Mouse (Mus musculus): ENCODE data around the gene Cpne8.
"Not testable (repeated sequence)": the region's sequence is repeated elsewhere in the genome, so short reads cannot be mapped to it uniquely, and the experiment has no call there.

Cpne8 gene

GRCm38 (mm10) chr15:90619736-90620135, 59.5 kb downstream of the Cpne8 start:
- in situ Hi-C loops (cut with MboI; ENCODE audit: unreplicated experiment in 2 of 2): no loop called here

GRCm38 (mm10) chr15:90616116-90616798, 63.0 kb downstream of the Cpne8 start:
- in situ Hi-C loops (cut with MboI; ENCODE audit: unreplicated experiment in 2 of 2): no loop called here

- in situ Hi-C loops (cut with MboI; ENCODE audit: unreplicated experiment in 2 of 2): not testable (repeated sequence)
Observed at GRCm38 (mm10) chr15:90610767-90611166, 68.5 kb downstream of the Cpne8 start.

GRCm38 (mm10) chr15:90609836-90610415, 69.3 kb downstream of the Cpne8 start:
- in situ Hi-C loops (cut with MboI; ENCODE audit: unreplicated experiment in 2 of 2): no loop called here

GRCm38 (mm10) chr15:90608368-90608767, 70.9 kb downstream of the Cpne8 start:
- in situ Hi-C loops (cut with MboI; ENCODE audit: unreplicated experiment in 2 of 2): no loop called here

- in situ Hi-C loops (cut with MboI; ENCODE audit: unreplicated experiment in 2 of 2): no loop called here
Observed at GRCm38 (mm10) chr15:90607181-90607580, 72.1 kb downstream of the Cpne8 start.

- in situ Hi-C loops (cut with MboI; ENCODE audit: unreplicated experiment in 2 of 2): no loop called here
Observed at GRCm38 (mm10) chr15:90603676-90604075, 75.6 kb downstream of the Cpne8 start.

- in situ Hi-C loops (cut with MboI; ENCODE audit: unreplicated experiment in 2 of 2): no loop called here
Observed at GRCm38 (mm10) chr15:90597715-90598497, 81.3 kb downstream of the Cpne8 start.

- in situ Hi-C loops (cut with MboI; ENCODE audit: unreplicated experiment in 2 of 2): no loop called here
Observed at GRCm38 (mm10) chr15:90595592-90595991, 83.6 kb downstream of the Cpne8 start.

GRCm38 (mm10) chr15:90589587-90589986, 89.6 kb downstream of the Cpne8 start:
- in situ Hi-C loops (cut with MboI; ENCODE audit: unreplicated experiment in 2 of 2): no loop called here

- in situ Hi-C loops (cut with MboI; ENCODE audit: unreplicated experiment in 2 of 2): no loop called here
Observed at GRCm38 (mm10) chr15:90577402-90577801, 101.8 kb downstream of the Cpne8 start.

- in situ Hi-C loops (cut with MboI; ENCODE audit: unreplicated experiment in 2 of 2): no loop called here
Observed at GRCm38 (mm10) chr15:90569246-90569645, 110.0 kb downstream of the Cpne8 start.

GRCm38 (mm10) chr15:90568050-90568449, 111.2 kb downstream of the Cpne8 start:
- in situ Hi-C loops (cut with MboI; ENCODE audit: unreplicated experiment in 2 of 2): no loop called here

- in situ Hi-C loops (cut with MboI; ENCODE audit: unreplicated experiment in 2 of 2): no loop called here
Observed at GRCm38 (mm10) chr15:90563996-90564395, 115.2 kb downstream of the Cpne8 start.

- in situ Hi-C loops (cut with MboI; ENCODE audit: unreplicated experiment in 2 of 2): no loop called here
Observed at GRCm38 (mm10) chr15:90561613-90562012, 117.6 kb downstream of the Cpne8 start.

- in situ Hi-C loops (cut with MboI; ENCODE audit: unreplicated experiment in 2 of 2): no loop called here
Observed at GRCm38 (mm10) chr15:90548589-90548988, 130.6 kb downstream of the Cpne8 start.

GRCm38 (mm10) chr15:90543447-90543846, 135.8 kb downstream of the Cpne8 start:
- in situ Hi-C loops (cut with MboI; ENCODE audit: unreplicated experiment in 2 of 2): no loop called here

- in situ Hi-C loops (cut with MboI; ENCODE audit: unreplicated experiment in 2 of 2): no loop called here
Observed at GRCm38 (mm10) chr15:90542126-90542525, 137.1 kb downstream of the Cpne8 start.

GRCm38 (mm10) chr15:90536311-90537202, 142.7 kb downstream of the Cpne8 start:
- in situ Hi-C loops (cut with MboI; ENCODE audit: unreplicated experiment in 2 of 2): no loop called here

GRCm38 (mm10) chr15:90535730-90536129, 143.5 kb downstream of the Cpne8 start:
- in situ Hi-C loops (cut with MboI; ENCODE audit: unreplicated experiment in 2 of 2): no loop called here

GRCm38 (mm10) chr15:90512769-90513168, 166.5 kb downstream of the Cpne8 start:
- in situ Hi-C loops (cut with MboI; ENCODE audit: unreplicated experiment in 2 of 2): no loop called here

Data from v-Abl transformed pro-B cells (cell line).